Mouse (Mus musculus) layer of hippocampus, adult 18-20 months (tissue): ENCODE measurements around the gene Mycl. TPM values are rescaled to one million over a fixed set of nuclear protein-coding genes. Genes with fewer than 3 reads are reported as not detected.
A peak's percentile ranks its signal among the peaks of the same experiment; 100 is the strongest.

Source experiments
- DNase-seq, 2 experiments: peaks; one replicate each; pipeline ENCODE4 v3.0.0; 2022; ENCODE audit warnings: low spot score in 2 of 2
- total RNA-seq, 2 experiments: library from RNA; stranded (reverse); gene quantifications; 2 replicates each; pipeline ENCODE4 v1.2.3; 2021

Mycl gene
- total RNA-seq, 2 experiments from 2014 or later, result 30.1 to 32.4 TPM

DNA sequence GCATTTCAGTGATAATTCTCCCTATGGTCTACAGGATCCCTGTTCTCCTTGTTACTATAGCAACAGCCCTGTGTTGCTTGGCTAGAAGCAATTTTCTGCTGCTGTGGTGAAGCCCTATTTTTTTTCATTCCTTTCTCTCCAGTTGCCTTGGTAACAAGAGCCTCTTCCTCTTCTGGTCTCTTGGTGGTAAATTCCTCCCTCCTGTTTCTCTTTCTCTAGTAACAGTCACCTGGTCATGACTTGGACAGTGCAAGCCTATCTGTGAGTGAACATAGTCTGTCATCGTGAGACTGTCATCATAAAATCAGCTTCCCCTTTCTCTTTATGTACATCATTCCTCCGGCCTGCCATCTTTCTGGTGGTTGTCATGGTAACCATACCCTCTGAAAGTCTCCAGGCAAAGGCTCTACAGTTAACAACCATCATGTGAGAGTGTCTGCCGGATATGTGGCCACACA lies 18.5 kb downstream of the Mycl start:
- peak; percentile 36 to 77 for DNase-seq

DNA sequence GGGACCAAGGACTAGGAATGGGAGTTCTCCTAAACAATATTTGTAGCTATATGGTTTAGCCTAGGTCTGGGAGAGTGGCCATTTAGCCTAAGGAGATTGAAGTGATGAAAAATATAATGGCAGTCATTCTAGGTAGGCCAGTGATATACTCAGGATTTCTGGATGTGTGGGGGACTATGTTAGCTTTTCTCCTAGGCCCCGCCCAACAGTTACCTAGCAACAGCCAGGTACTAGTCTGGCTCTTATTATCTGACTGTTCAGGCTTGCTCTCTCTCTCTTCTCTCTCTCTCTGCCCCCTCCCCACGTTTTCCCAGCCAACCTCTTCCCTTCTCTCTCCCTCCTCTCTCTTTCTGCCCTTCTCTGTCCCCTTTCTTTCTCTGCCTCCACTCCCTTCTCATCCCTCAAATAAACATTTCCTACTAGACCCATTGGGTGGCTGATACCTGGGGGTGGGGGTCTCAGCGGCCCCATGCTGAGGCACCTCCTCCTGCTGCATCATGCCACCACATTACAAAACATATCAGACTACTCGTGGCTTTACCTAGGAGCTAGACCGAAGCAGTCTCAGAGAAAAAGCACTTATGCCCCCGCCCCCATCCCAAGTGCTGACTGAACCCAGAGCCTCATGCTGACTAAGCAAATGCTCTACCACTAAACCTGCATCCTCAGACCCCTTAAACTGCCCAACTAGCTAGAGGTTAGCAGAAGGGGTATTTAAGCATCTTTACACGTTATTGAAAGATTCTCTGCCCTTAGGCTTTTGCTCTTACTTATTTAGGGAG lies 19.2 kb downstream of the Mycl start:
- DNase-seq, result peak in 1 of 2 experiments; percentile 40

DNA sequence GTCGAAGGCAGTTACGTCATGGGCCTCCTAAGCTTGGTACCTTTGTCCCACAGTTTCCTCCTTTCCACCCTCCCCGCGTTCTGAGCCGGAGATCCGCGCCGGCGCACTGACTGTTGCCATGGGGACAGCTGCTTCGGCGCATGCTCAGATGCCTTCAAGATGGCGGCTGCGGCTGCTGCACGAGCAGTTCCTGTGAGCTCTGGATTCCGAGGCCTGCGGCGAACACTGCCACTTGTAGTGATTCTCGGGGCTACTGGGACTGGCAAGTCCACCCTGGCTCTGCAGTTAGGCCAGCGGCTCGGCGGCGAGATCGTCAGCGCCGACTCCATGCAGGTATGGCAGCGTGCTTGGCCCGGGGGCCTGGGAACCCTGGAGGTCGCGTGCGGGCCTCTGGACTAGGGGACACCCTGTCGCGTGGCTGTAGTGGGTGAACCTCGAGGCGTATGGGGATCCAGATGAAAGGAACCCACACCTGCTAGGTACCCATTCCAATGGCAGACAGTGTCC lies 21.1 kb downstream of the Mycl start, which contains the start of gene Trit1:
Trit1 (plus strand) TSS at position 147 of the 507 bp plus-strand sequence.
- peak; percentile 90 to 96 for DNase-seq

DNA sequence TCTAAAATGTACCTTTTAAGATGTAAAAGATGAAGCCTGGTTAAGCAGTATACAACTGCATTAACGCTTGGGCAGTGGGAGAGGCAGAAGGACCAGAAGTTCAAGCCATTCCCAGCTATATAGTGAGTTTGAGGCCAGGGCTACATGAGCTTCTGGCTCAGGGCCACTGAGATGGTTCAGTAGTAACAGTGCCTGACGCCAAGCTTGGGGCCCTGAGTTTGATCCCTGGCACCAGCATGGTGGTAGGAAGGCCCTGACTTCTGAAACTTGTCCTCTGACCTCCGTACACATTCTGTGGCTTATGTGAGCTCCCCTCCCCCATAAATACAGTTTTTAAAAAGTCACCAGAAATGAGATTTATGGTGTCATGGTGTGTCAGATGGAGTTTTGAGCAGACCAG lies 26.1 kb downstream of the Mycl start:
- DNase-seq, result no peak

DNA sequence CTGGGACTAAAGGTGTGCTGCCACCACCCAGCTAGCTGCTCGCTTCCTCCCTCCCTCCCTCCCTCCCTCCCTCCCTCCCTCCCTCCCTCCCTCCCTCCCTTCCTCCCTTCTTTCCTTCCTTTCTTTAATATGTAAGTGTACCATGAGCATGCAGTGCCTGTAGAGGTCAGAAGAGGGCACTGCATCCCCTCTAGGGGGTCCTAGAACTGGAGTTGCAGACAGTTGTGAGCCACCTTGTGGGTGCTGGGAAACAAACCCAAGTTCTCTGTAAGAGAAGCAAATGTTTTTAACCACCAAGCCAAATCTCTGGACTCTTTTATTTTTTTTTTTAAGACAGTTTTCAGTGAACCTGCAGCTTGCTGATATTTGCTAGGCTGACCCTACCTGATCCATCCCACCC lies 27.4 kb downstream of the Mycl start:
- no peak for DNase-seq

DNA sequence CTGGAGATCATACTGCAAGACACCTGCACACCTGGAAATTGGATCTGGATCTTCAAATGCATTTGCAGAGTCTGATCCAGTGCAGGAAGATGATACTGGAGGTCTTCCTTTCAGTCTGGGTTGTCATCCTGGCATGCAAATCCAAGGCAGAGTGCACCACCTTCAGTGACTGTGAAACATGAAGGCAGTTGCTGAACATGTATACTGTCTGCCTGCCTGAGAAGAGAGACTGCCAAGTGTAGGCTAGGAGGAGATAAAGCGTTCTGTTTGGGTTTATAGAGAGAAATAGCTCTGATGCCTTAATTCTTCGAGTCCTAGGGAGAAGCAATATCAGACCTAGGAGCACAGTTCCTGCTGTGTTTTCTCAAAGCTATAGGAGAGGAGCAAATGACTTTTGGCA lies 30.0 kb downstream of the Mycl start:
- DNase-seq, result no peak

DNA sequence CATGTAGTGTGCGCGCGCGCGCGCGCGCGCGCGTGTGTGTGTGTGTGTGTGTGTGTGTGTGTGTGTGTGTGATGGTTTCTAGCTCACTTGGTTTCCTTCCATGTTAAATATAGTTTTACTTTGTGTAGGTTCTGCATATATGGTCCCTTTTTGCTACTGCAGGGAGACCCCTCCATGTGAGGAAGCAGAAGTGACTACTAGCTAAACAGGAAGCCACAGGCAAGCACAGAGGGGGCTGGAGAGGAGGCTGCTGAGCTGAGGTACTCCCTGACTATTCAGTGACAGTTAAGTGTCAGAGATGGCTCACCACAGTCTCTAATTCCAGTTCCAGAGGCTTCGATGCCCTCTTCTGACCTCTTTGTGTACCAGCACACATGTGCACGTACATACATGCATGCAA lies 30.7 kb downstream of the Mycl start:
- no peak for DNase-seq

DNA sequence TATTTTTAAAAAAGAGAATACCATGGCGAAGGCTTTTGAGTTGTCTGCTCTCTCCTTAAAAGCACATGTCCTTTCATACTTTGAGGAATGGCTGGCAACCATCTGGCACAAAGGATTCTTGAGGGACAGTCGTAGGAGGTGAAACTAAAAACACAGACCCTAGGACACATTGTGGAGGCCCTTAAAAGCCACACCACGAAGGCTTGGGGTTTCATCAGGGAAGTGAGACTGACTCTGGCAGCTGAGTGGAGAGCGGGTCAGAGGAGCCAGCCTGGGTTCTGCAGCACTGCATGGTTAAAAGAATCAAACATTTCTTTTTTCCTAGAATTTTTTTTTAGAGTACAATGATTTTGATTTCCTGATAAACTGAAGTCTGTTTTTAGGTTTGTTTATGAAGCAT lies 31.1 kb downstream of the Mycl start:
- DNase-seq, result no peak

DNA sequence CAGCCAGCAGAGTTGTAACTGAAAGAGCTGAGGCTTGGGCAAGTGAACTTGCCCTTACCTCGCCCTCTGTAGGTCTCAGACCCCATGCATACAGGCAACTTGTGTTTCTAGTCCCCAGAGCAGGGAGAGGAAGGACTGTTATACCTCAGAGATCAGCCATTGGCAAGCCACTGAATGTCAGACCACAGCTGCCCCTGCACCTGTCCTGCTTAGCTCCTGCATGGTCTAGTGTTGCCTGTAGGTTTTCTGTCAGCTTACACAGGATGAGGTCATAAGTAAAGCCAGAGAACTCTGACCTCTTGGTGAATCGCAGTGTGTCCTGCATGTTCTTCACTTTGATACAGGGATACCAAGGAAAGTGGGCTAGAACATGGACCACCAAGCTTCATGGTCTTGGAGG lies 39.4 kb downstream of the Mycl start:
- no peak for DNase-seq

DNA sequence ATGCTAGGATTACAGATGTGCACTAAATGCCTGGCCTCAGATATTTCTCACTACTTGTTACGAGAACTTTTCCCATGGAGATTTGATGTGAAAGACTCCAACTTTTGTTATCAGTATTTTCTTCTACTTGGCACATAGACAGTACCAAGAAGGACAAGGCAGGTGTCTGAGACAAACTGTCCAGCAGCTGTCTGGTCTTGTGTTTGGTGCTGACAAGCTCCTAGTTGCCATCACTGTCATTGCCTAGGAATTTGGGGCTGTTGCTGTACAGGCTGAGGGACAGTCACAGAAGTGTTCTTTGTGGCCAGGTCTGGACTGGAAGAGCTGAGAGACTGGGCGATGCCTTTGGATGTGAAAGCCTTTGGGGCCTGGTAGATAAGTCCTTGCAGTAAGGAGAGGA lies 40.2 kb downstream of the Mycl start:
- DNase-seq, result no peak

DNA sequence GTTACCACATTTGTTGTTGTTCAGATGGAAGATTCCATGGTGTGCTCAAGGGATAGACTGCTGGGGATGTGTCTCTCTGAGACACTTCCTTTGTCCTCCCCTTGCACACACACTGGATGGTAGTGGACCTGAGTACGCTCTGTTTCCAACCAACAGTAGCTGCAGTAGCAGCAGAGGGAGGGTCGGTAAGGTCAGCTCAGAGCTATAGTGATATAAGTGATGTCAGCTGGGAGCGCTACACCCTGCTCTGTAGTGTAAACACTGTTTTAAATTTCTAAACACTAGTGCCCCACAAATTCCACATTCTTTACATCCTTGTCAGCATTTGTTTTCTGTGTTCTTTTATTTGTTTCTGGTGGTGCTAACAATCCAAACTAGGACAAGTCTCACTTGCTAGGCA lies 41.3 kb downstream of the Mycl start:
- DNase-seq, result no peak

DNA sequence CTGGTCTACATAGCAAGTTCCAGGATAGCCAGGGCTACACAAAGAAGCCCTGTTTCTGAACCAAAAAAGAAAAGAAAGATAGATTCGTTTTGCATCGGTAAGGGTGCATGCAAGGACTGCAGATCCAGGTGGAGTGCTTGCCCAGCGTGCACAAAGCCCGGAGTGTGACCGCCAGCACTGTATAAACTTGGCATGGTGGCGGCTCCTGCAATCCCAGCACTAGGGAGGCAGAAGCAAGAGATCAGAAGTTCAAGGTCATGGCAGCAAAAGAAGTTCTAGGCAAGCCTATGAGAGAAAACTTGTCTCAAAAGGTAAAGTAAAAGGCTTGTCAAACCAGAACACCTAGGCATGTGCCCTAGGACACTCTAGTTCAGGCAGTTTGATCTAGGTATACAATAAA lies 45.7 kb downstream of the Mycl start:
- DNase-seq, result no peak

DNA sequence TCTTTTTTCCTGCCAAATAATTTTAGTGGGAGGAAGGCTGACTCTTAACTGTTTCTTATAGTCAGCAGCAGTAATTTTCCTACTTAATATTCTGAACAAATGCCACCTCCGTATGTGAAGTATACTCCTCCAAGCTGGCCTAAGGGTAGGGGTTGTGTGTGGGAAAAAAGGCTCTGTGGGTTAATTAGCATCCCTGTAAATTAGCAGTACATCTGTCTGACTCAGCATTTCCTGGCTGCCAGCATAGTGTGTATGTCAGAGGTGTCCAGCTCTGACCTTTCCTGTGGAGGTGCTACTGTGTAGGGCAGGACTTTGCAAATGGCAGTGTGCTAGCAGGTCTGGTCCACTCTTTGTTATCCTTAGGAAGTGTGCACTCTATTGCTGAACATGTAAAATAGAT lies 48.4 kb downstream of the Mycl start:
- no peak for DNase-seq

DNA sequence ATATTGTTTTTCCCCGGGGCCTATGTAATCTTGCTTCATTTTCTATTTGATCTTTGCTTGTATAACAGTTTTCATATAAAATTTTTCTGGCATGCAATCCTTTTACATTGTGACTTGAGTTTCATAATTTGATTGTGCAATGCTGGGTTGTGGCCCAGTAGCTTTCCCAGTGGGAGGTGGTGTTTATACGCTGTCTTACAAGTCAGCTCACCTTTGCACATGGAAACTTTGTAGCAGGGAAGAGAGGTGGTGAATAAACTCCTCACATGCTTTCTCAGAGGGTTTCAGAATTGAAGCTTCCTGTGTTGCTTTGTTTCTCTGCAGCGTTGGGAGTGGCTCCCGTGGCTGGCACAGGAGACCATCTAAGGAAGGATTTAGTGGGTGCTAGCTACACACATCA lies 49.4 kb downstream of the Mycl start:
- no peak for DNase-seq

DNA sequence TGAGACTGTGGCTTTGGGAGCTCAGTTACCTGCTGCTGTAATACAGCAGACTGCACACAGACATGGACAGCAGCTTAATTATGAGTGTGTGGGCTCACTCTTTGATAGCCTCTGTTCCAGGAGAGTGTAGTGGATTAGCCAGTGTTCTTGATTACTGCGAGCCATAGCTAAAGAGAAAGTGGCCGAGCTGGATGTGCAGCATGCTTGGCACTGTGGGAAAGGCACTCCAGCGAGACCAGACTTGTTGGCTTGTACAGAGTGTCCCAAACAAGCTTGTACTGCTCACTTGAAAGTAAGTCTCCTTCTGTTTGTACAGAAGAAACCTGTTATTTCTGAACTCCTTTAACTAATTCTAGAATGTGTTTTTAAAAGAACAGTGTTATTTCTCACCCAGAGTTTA lies 50.8 kb downstream of the Mycl start:
- DNase-seq, result peak in 1 of 2 experiments; percentile 37

DNA sequence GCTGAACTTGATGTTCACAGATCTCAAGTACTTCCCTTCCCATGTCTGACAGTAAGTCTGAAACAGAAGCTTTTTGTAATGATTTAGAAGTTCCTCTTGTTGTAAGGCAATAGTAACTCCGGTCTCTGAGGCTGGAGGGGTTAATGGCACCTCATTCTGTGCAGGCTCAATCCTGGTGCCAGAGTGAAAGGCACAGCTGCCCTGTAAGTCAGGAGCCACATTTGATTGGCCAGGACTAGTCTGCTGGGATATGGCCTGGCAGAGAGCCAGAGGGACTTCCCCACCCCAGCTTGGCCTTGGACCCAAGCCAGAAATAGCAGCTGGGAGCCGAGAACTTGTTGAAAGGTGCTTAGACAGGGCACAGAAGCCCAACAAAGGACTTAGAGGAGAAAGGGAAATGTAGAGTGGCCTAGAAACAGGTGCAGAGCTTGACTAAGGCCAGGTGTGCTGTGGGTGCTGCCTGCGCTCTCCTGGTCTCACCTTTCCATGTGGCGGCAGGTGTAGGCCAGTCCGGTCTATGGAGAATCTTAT lies 55.3 kb downstream of the Mycl start:
- peak in 1 of 2 experiments; percentile 64 for DNase-seq

Other genes starting within 250 kb of the Mycl start
- gene Ppt1, start 159.4 kb upstream of the Mycl start, total RNA-seq, result 10 to 100 TPM; 84.3 to 92.4 TPM
- gene Cap1, start 109.6 kb upstream of the Mycl start, total RNA-seq, result 100 to 1,000 TPM; 296 to 307 TPM
- 10 to 100 TPM; 44.8 to 48.9 TPM for gene Mfsd2a, start 34.5 kb upstream of the Mycl start, total RNA-seq
- gene Trit1, start 20.9 kb downstream of the Mycl start, total RNA-seq, result 10 to 100 TPM; 19.5 to 20.2 TPM
- gene Bmp8b, start 109.5 kb downstream of the Mycl start, total RNA-seq, result not detected
- not detected for gene Oxct2b, start 120.6 kb downstream of the Mycl start, total RNA-seq
- gene Ppie, start 144.3 kb downstream of the Mycl start, total RNA-seq, result 10 to 100 TPM; 21.6 to 22.0 TPM
- gene Hpcal4, start 187.6 kb downstream of the Mycl start, total RNA-seq, result 100 to 1,000 TPM; 476 to 553 TPM
- 10 to 100 TPM; 15.9 to 16.1 TPM for gene Nt5c1a, start 205.9 kb downstream of the Mycl start, total RNA-seq
- 1 to 10 TPM; 1.7 to 2.7 TPM for gene Heyl, start 237.9 kb downstream of the Mycl start, total RNA-seq